Mouse (Mus musculus): ENCODE measurements around the gene Nap1l1.
"Not testable (repeated sequence)": the region's sequence is repeated elsewhere in the genome, so short reads cannot be mapped to it uniquely, and the experiment has no call there.

Nap1l1 gene

GRCm38 (mm10) chr10:111479599-111479998 lies 6.6 kb downstream of the Nap1l1 start:
- DNase-seq (ENCODE audit: low spot score in 2 of 2) = no peak

GRCm38 (mm10) chr10:111482654-111483053 lies 9.6 kb downstream of the Nap1l1 start:
- DNase-seq (ENCODE audit: low spot score in 2 of 2) = no peak

- no peak for DNase-seq (ENCODE audit: low spot score in 2 of 2)
Observed at GRCm38 (mm10) chr10:111484079-111484478, 11.1 kb downstream of the Nap1l1 start.

- DNase-seq (ENCODE audit: low spot score in 2 of 2) = no peak
Observed at GRCm38 (mm10) chr10:111488793-111489192, 15.8 kb downstream of the Nap1l1 start.

- not testable (repeated sequence) for DNase-seq (ENCODE audit: low spot score in 2 of 2)
Observed at GRCm38 (mm10) chr10:111490079-111490478, 17.1 kb downstream of the Nap1l1 start.

- no peak for DNase-seq (ENCODE audit: low spot score in 2 of 2)
Observed at GRCm38 (mm10) chr10:111495888-111496287, 22.9 kb downstream of the Nap1l1 start.

- no peak for DNase-seq (ENCODE audit: low spot score in 2 of 2)
Observed at GRCm38 (mm10) chr10:111499892-111500291, 26.9 kb downstream of the Nap1l1 start.

GRCm38 (mm10) chr10:111503071-111503470 lies 30.0 kb downstream of the Nap1l1 start:
- peak; percentile 88 to 90 for DNase-seq (ENCODE audit: low spot score in 2 of 2)

GRCm38 (mm10) chr10:111503716-111504115 lies 30.7 kb downstream of the Nap1l1 start:
- no peak for DNase-seq (ENCODE audit: low spot score in 2 of 2)

- DNase-seq (ENCODE audit: low spot score in 2 of 2) = no peak
Observed at GRCm38 (mm10) chr10:111504606-111505005, 31.6 kb downstream of the Nap1l1 start.

- DNase-seq (ENCODE audit: low spot score in 2 of 2) = peak; percentile 16 to 31
Observed at GRCm38 (mm10) chr10:111505406-111505805, 32.4 kb downstream of the Nap1l1 start.

- DNase-seq (ENCODE audit: low spot score in 2 of 2) = peak; percentile 91
Observed at GRCm38 (mm10) chr10:111506101-111506925, 33.3 kb downstream of the Nap1l1 start, which contains the start of gene Phlda1. Phlda1 (plus strand) TSS chr10:111506286.

- DNase-seq (ENCODE audit: low spot score in 2 of 2) = peak; percentile 51 to 63
Observed at GRCm38 (mm10) chr10:111506926-111507459, 34.0 kb downstream of the Nap1l1 start.

GRCm38 (mm10) chr10:111507460-111508211 lies 34.6 kb downstream of the Nap1l1 start:
- peak; percentile 50 to 69 for DNase-seq (ENCODE audit: low spot score in 2 of 2)

- no peak for DNase-seq (ENCODE audit: low spot score in 2 of 2)
Observed at GRCm38 (mm10) chr10:111508324-111509080, 35.5 kb downstream of the Nap1l1 start.

- DNase-seq (ENCODE audit: low spot score in 2 of 2) = no peak
Observed at GRCm38 (mm10) chr10:111509103-111509784, 36.2 kb downstream of the Nap1l1 start.

GRCm38 (mm10) chr10:111509981-111510380 lies 37.0 kb downstream of the Nap1l1 start:
- DNase-seq (ENCODE audit: low spot score in 2 of 2) = no peak

- peak in 1 of 2 experiments; percentile 29 for DNase-seq (ENCODE audit: low spot score in 2 of 2)
Observed at GRCm38 (mm10) chr10:111510798-111511197, 37.8 kb downstream of the Nap1l1 start.

GRCm38 (mm10) chr10:111512036-111512568 lies 39.1 kb downstream of the Nap1l1 start:
- DNase-seq (ENCODE audit: low spot score in 2 of 2) = no peak

GRCm38 (mm10) chr10:111514282-111514885 lies 41.4 kb downstream of the Nap1l1 start:
- no peak for DNase-seq (ENCODE audit: low spot score in 2 of 2)
